ENCODE assay signal across 10 mouse cellular contexts in genomic region chr11:51852595-51852994, GRCm38 (mm10).
"Had no signal": no experiment of that assay in that cellular context is flagged by ENCODE, and none has a peak within 500 bp of the region (broad histone marks: within the 10 kb centered on the region; RNA-seq: fewer than 3 reads in every experiment).

No protein-coding gene starts in this region.

- H3K4me3 ChIP-seq: intestine, embryonic 15.5 days; kidney, embryonic 15.5 days; liver, embryonic 15.5 days; neural tube, embryonic 13.5 days had no signal

- H3K36me3 ChIP-seq: intestine, embryonic 15.5 days; kidney, embryonic 15.5 days; liver, embryonic 15.5 days; neural tube, embryonic 13.5 days had no signal

- H3K27me3 ChIP-seq: intestine, embryonic 15.5 days had no signal

- H3K4me2 ChIP-seq: intestine, embryonic 15.5 days; kidney, embryonic 15.5 days; liver, embryonic 15.5 days; neural tube, embryonic 13.5 days had no signal

- H3K27ac ChIP-seq: intestine, embryonic 15.5 days; kidney, embryonic 15.5 days; liver, embryonic 15.5 days; neural tube, embryonic 13.5 days; stomach, postnatal 0 days had no signal

- DNase-seq: liver; midbrain, embryonic 14.5 days; right cerebral cortex, adult 18-20 months; right cerebral cortex, postnatal 25 days; thymus, postnatal 4 days had no signal

- H3K9me3 ChIP-seq: intestine, embryonic 15.5 days; kidney, embryonic 15.5 days; liver, embryonic 15.5 days; neural tube, embryonic 13.5 days had no signal

- ATAC-seq: intestine, embryonic 15.5 days had no signal

- H3K9ac ChIP-seq: intestine, embryonic 15.5 days; kidney, embryonic 15.5 days; liver, embryonic 15.5 days; neural tube, embryonic 13.5 days had no signal
